Mouse (Mus musculus) spleen, adult 12 weeks (tissue): ENCODE data around the gene Olfr1286.

Source experiments
- DNase-seq: peaks from one replicate; pipeline ENCODE4 v3.0.0; 2022; ENCODE audit warnings: low spot score

The Olfr1286 gene

GRCm38 (mm10) chr2:111422931-111423330 is at the start of gene Olfr1286:
TSS of gene Olfr1286 (minus strand) at chr2:111423115.
- no peak for DNase-seq

GRCm38 (mm10) chr2:111448842-111449241 is 25.9 kb upstream of the Olfr1286 start, which contains the start of gene Olfr1287:
TSS of gene Olfr1287 (plus strand) at chr2:111449142.
- DNase-seq: no peak

DNA sequence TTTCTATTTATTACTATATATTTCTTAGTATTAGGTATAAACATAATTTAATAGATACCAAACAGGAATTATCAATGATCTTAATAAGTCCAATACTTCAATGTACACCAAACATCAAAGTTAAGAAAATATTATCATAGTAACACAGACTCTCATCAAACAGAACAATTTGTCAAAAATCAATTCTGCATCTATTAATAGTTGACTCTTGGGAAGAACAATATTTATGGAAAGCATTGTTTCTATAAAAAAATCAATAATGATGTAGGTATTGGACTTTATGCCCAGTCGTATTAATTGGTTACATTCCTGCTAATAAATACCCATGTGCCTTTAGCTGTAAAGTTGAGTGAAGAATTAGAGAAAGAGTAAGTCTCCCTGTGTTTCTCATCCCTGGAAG is 47.7 kb downstream of the Olfr1286 start, which contains the start of gene Olfr1284:
Olfr1284 (plus strand) TSS at position 301 of the 400 bp plus-strand sequence.
- DNase-seq: no peak
